Mouse (Mus musculus) stomach, embryonic 14.5 days (tissue): ENCODE measurements around the gene Hba-a1. TPM values are rescaled to one million over a fixed set of nuclear protein-coding genes. Genes with fewer than 3 reads are reported as not detected.

ENCODE experiments used
- ATAC-seq: fragments of 200-750 bp; cut with Nextera tagmentation; 2 replicates; pipeline ENCODE4 v1.8.0; 2017; ENCODE audit warnings: low read depth, moderate TSS enrichment; ENCODE audit not compliant: insufficient number of reproducible peaks, insufficient read depth, low FRiP score
- H3K27ac ChIP-seq: fragments of 300-500 bp; sonication (generic); 2 replicates; pipeline ENCODE4 v1.5.1; 2014; ENCODE audit warnings: mild to moderate bottlenecking, low read length, moderate library complexity, mixed read lengths
- H3K27me3 ChIP-seq: fragments of 300-500 bp; sonication (generic); 2 replicates; pipeline ENCODE4 v1.6.1; 2014; ENCODE audit warnings: low read length, control low read depth, mixed read lengths; ENCODE audit not compliant: control insufficient read depth, insufficient read depth
- H3K36me3 ChIP-seq: fragments of 300-500 bp; sonication (generic); 2 replicates; pipeline ENCODE4 v1.6.1; 2014; ENCODE audit warnings: mild to moderate bottlenecking, control low read depth, low read length, moderate library complexity, mixed read lengths; ENCODE audit not compliant: control insufficient read depth, insufficient read depth
- H3K4me1 ChIP-seq: fragments of 300-500 bp; sonication (generic); 2 replicates; pipeline ENCODE4 v1.6.1; 2014; ENCODE audit warnings: low read length, control low read depth, mixed read lengths; ENCODE audit not compliant: control insufficient read depth, insufficient read depth
- H3K4me2 ChIP-seq: fragments of 300-500 bp; sonication (generic); replicated peaks from 2 replicates; pipeline ENCODE4 v1.6.1; 2014; ENCODE audit warnings: low read depth, low read length, control low read depth
- H3K4me3 ChIP-seq: fragments of 300-500 bp; sonication (generic); 2 replicates; pipeline ENCODE4 v1.5.1; 2014; ENCODE audit warnings: low read depth, low read length, control low read depth
- H3K9ac ChIP-seq: fragments of 300-500 bp; sonication (generic); replicated peaks from 2 replicates; pipeline ENCODE4 v1.6.1; 2014; ENCODE audit warnings: low read depth, mild to moderate bottlenecking, control low read depth, low read length, moderate library complexity, mixed read lengths
- H3K9me3 ChIP-seq: fragments of 300-500 bp; sonication (generic); 2 replicates; pipeline ENCODE4 v1.6.1; 2016; ENCODE audit warnings: low read depth, low read length, control low read depth; ENCODE audit not compliant: control insufficient read depth
- WGBS: fragments of 180-500 bp; shearing (Covaris S2); extraction: QIAGEN DNeasy Blood & Tissue Kit; methylation state at CpG from one replicate; pipeline ENCODE4 v1.1.7; 2014; 5-methylcytosine and 5-hydroxymethylcytosine counted together
- polyA plus RNA-seq: library from polyadenylated mRNA; unstranded; fragments of >200 nt; fragmentation: Nextera tagmentation; extraction: Ambion mirVana; gene quantifications from 2 replicates; pipeline ENCODE4 v1.2.1, GENCODE M21; 2014

Gene Hba-a1
- polyA plus RNA-seq, 1 experiment from 2014 or later: 2,565 TPM

GRCm38 (mm10) chr11:32248350-32248749 lies 35.0 kb upstream of the Hba-a1 start:
- WGBS: 77% methylated on average over 3 of the region's 3 CpGs
- no peak overlapping the region for H3K4me2 ChIP-seq
- no peaks in the 10 kb centered on the region for H3K27me3 ChIP-seq
- H3K4me1 ChIP-seq: no peaks in the 10 kb centered on the region
- peaks cover 52% of the 10 kb centered on the region for H3K36me3 ChIP-seq
- no peak overlapping the region for H3K4me3 ChIP-seq
- H3K27ac ChIP-seq: no peak overlapping the region
- H3K9me3 ChIP-seq: no peaks in the 10 kb centered on the region
- no peak for ATAC-seq
- no peak overlapping the region for H3K9ac ChIP-seq

GRCm38 (mm10) chr11:32250880-32251763 lies 32.2 kb upstream of the Hba-a1 start:
- H3K4me2 ChIP-seq: no peak overlapping the region
- no peaks in the 10 kb centered on the region for H3K27me3 ChIP-seq
- peak; percentile 91; the same call in 1 of the 2 replicates for ATAC-seq
- H3K36me3 ChIP-seq: peaks cover 38% of the 10 kb centered on the region
- no peak overlapping the region for H3K27ac ChIP-seq
- no peaks in the 10 kb centered on the region for H3K4me1 ChIP-seq
- 80% methylated on average over 8 of the region's 8 CpGs for WGBS
- H3K9me3 ChIP-seq: no peaks in the 10 kb centered on the region
- no peak overlapping the region for H3K4me3 ChIP-seq
- no peak overlapping the region for H3K9ac ChIP-seq

GRCm38 (mm10) chr11:32253121-32253520 lies 30.2 kb upstream of the Hba-a1 start:
- Histone ChIP-seq H3K4me2 (no peak overlapping the region), H3K36me3 (peaks cover 37% of the 10 kb centered on the region), H3K9ac (no peak overlapping the region), H3K27ac (no peak overlapping the region), H3K4me1 (no peaks in the 10 kb centered on the region), H3K4me3 (no peak overlapping the region), H3K9me3 (no peaks in the 10 kb centered on the region), H3K27me3 (no peaks in the 10 kb centered on the region)
- ATAC-seq: no peak
- WGBS: 100% methylated on average over 1 of the region's 1 CpGs

GRCm38 (mm10) chr11:32256146-32256545 lies 27.2 kb upstream of the Hba-a1 start:
- ATAC-seq: peak; percentile 88; the same call in 1 of the 2 replicates
- no peaks in the 10 kb centered on the region for H3K9me3 ChIP-seq

GRCm38 (mm10) chr11:32256566-32256965 lies 26.7 kb upstream of the Hba-a1 start:
- no peak overlapping the region for H3K4me2 ChIP-seq
- no peak overlapping the region for H3K4me3 ChIP-seq
- H3K36me3 ChIP-seq: peaks cover 23% of the 10 kb centered on the region
- H3K27me3 ChIP-seq: no peaks in the 10 kb centered on the region
- no peaks in the 10 kb centered on the region for H3K4me1 ChIP-seq
- 82% methylated on average over 3 of the region's 3 CpGs for WGBS
- no peaks in the 10 kb centered on the region for H3K9me3 ChIP-seq
- no peak for ATAC-seq
- no peak overlapping the region for H3K27ac ChIP-seq
- no peak overlapping the region for H3K9ac ChIP-seq

More at GRCm38 (mm10) chr11:32256146-32256545, 27.2 kb upstream of the Hba-a1 start:
- 95% methylated on average over 1 of the region's 1 CpGs for WGBS
- H3K27me3 ChIP-seq: no peaks in the 10 kb centered on the region
- H3K27ac ChIP-seq: no peak overlapping the region
- peaks cover 27% of the 10 kb centered on the region for H3K36me3 ChIP-seq
- no peak overlapping the region for H3K4me2 ChIP-seq
- no peaks in the 10 kb centered on the region for H3K4me1 ChIP-seq
- H3K4me3 ChIP-seq: no peak overlapping the region
- no peak overlapping the region for H3K9ac ChIP-seq

GRCm38 (mm10) chr11:32262674-32263415 lies 20.5 kb upstream of the Hba-a1 start:
- H3K4me1 ChIP-seq: peaks cover 4% of the 10 kb centered on the region; the same call in 1 of the 2 replicates
- 53% methylated on average over 10 of the region's 10 CpGs for WGBS
- no peaks in the 10 kb centered on the region for H3K9me3 ChIP-seq
- H3K4me3 ChIP-seq: no peak overlapping the region
- H3K36me3 ChIP-seq: peaks cover 6% of the 10 kb centered on the region; the same call in 1 of the 2 replicates
- ATAC-seq: no peak
- H3K4me2 ChIP-seq: no peak overlapping the region
- H3K9ac ChIP-seq: no peak overlapping the region
- no peak overlapping the region for H3K27ac ChIP-seq
- H3K27me3 ChIP-seq: no peaks in the 10 kb centered on the region

- 91% methylated on average over 3 of the region's 3 CpGs for WGBS
Measured at GRCm38 (mm10) chr11:32265117-32265738, 18.1 kb upstream of the Hba-a1 start.

GRCm38 (mm10) chr11:32266194-32266593 lies 17.1 kb upstream of the Hba-a1 start:
- ATAC-seq: no peak
- Histone ChIP-seq H3K9me3 (no peaks in the 10 kb centered on the region), H3K36me3 (no peaks in the 10 kb centered on the region; the same call in 1 of the 2 replicates), H3K4me2 (no peak overlapping the region), H3K27me3 (no peaks in the 10 kb centered on the region), H3K4me1 (peaks cover 8% of the 10 kb centered on the region; the same call in 1 of the 2 replicates), H3K9ac (no peak overlapping the region), H3K27ac (no peak overlapping the region), H3K4me3 (no peak overlapping the region)
- 96% methylated on average over 6 of the region's 6 CpGs for WGBS

More at GRCm38 (mm10) chr11:32265117-32265738, 18.1 kb upstream of the Hba-a1 start:
- Histone ChIP-seq H3K9me3 (no peaks in the 10 kb centered on the region), H3K4me2 (no peak overlapping the region), H3K36me3 (peaks cover 3% of the 10 kb centered on the region; the same call in 1 of the 2 replicates), H3K4me3 (no peak overlapping the region), H3K27me3 (no peaks in the 10 kb centered on the region), H3K4me1 (peaks cover 8% of the 10 kb centered on the region; the same call in 1 of the 2 replicates), H3K27ac (no peak overlapping the region), H3K9ac (no peak overlapping the region)
- no peak for ATAC-seq
